Mouse (Mus musculus) forebrain, embryonic 15.5 days (tissue): ENCODE results near the gene Ccnl1. TPM values are rescaled to one million over a fixed set of nuclear protein-coding genes. Genes with fewer than 3 reads are reported as not detected.

Experiments
- ATAC-seq: fragments of 200-750 bp; cut with Nextera tagmentation; replicated peaks from 2 replicates; pipeline ENCODE4 v1.8.0; 2017; ENCODE audit warnings: mild to moderate bottlenecking, moderate TSS enrichment, moderate library complexity
- H3K27ac ChIP-seq: fragments of 300-500 bp; sonication (generic); replicated peaks from 2 replicates; pipeline ENCODE4 v1.5.1; 2015; ENCODE audit warnings: mild to moderate bottlenecking, inconsistent platforms
- H3K27me3 ChIP-seq: fragments of 300-500 bp; sonication (generic); 2 replicates; pipeline ENCODE4 v1.6.1; 2015; ENCODE audit warnings: inconsistent platforms
- H3K36me3 ChIP-seq: fragments of 300-500 bp; sonication (generic); 2 replicates; pipeline ENCODE4 v1.6.1; 2015; ENCODE audit warnings: mild to moderate bottlenecking, inconsistent platforms
- H3K4me1 ChIP-seq: fragments of 300-500 bp; sonication (generic); 2 replicates; pipeline ENCODE4 v1.6.1; 2015; ENCODE audit warnings: inconsistent platforms
- H3K4me2 ChIP-seq: fragments of 300-500 bp; sonication (generic); replicated peaks from 2 replicates; pipeline ENCODE4 v1.6.1; 2015; ENCODE audit warnings: mild to moderate bottlenecking, inconsistent platforms
- H3K4me3 ChIP-seq: fragments of 300-500 bp; sonication (generic); 2 replicates; pipeline ENCODE4 v1.5.1; 2015; ENCODE audit warnings: mild to moderate bottlenecking, inconsistent platforms
- H3K9ac ChIP-seq: fragments of 300-500 bp; sonication (generic); replicated peaks from 2 replicates; pipeline ENCODE4 v1.6.1; 2015; ENCODE audit warnings: mild to moderate bottlenecking, inconsistent platforms
- H3K9me3 ChIP-seq: fragments of 300-500 bp; sonication (generic); 2 replicates; pipeline ENCODE4 v1.6.1; 2016; ENCODE audit warnings: inconsistent platforms
- WGBS: fragments of 180-500 bp; shearing (Covaris S2); methylation state at CpG from one replicate; pipeline ENCODE4 v1.1.7; 2015; ENCODE audit warnings: mixed read lengths; 5-methylcytosine and 5-hydroxymethylcytosine counted together
- polyA plus RNA-seq: library from polyadenylated mRNA; unstranded; fragments of >200 nt; fragmentation: Nextera tagmentation; extraction: Ambion mirVana; gene quantifications from 2 replicates; pipeline ENCODE4 v1.2.1, GENCODE M21; 2015

Ccnl1 gene
- polyA plus RNA-seq, 1 experiment from 2014 or later, result 81.5 TPM

- no peaks in the 10 kb centered on the region for H3K36me3 ChIP-seq
Measured at GRCm38 (mm10) chr3:65975317-65975716, 17.3 kb upstream of the Ccnl1 start.

GRCm38 (mm10) chr3:65974232-65975058 lies 16.4 kb upstream of the Ccnl1 start:
- peak overlapping the region; percentile 63 for H3K4me3 ChIP-seq
- peak; percentile 95 for ATAC-seq
- WGBS, result under 1% methylated on average over 43 of the region's 43 CpGs
- H3K4me1 ChIP-seq, result peaks cover 15% of the 10 kb centered on the region
- peak overlapping the region; percentile 98 for H3K27ac ChIP-seq
- H3K9me3 ChIP-seq, result no peaks in the 10 kb centered on the region
- H3K4me2 ChIP-seq, result peak overlapping the region; percentile 51
- H3K9ac ChIP-seq, result peak overlapping the region; percentile 77
- H3K27me3 ChIP-seq, result no peaks in the 10 kb centered on the region
- H3K36me3 ChIP-seq, result no peaks in the 10 kb centered on the region

More at GRCm38 (mm10) chr3:65975317-65975716, 17.3 kb upstream of the Ccnl1 start:
- H3K4me1 ChIP-seq, result peaks cover 15% of the 10 kb centered on the region
- 1% methylated on average over 5 of the region's 5 CpGs for WGBS
- peak overlapping the region; percentile 51 for H3K4me2 ChIP-seq
- no peaks in the 10 kb centered on the region for H3K9me3 ChIP-seq
- ATAC-seq, result peak; percentile 44
- H3K4me3 ChIP-seq, result peak overlapping the region; percentile 63
- no peaks in the 10 kb centered on the region for H3K27me3 ChIP-seq
- peak overlapping the region; percentile 98 for H3K27ac ChIP-seq
- peak overlapping the region; percentile 77 for H3K9ac ChIP-seq

GRCm38 (mm10) chr3:65973501-65974231 lies 15.6 kb upstream of the Ccnl1 start:
- H3K4me1 ChIP-seq, result peaks cover 15% of the 10 kb centered on the region
- H3K4me2 ChIP-seq, result peak overlapping the region; percentile 51
- no peaks in the 10 kb centered on the region for H3K36me3 ChIP-seq
- 33% methylated on average over 8 of the region's 8 CpGs for whole genome bisulfite sequencing
- no peaks in the 10 kb centered on the region for H3K9me3 ChIP-seq
- H3K9ac ChIP-seq, result peak overlapping the region; percentile 77
- H3K27me3 ChIP-seq, result no peaks in the 10 kb centered on the region
- H3K27ac ChIP-seq, result peak overlapping the region; percentile 98
- peak overlapping the region; percentile 63 for H3K4me3 ChIP-seq
- ATAC-seq, result peak; percentile 1; the same call in 1 of the 2 replicates

- H3K4me2 ChIP-seq, result no peak overlapping the region
- no peaks in the 10 kb centered on the region for H3K27me3 ChIP-seq
- H3K9ac ChIP-seq, result no peak overlapping the region
- H3K4me1 ChIP-seq, result peaks cover 6% of the 10 kb centered on the region
- no peak overlapping the region for H3K4me3 ChIP-seq
- WGBS, result 95% methylated on average over 3 of the region's 3 CpGs
- no peak overlapping the region for H3K27ac ChIP-seq
- H3K36me3 ChIP-seq, result no peaks in the 10 kb centered on the region
- H3K9me3 ChIP-seq, result no peaks in the 10 kb centered on the region
- ATAC-seq, result no peak
Measured at GRCm38 (mm10) chr3:65969196-65969595, 11.1 kb upstream of the Ccnl1 start.

- Histone ChIP-seq H3K4me2 (no peak overlapping the region), H3K4me3 (no peak overlapping the region), H3K27ac (no peak overlapping the region), H3K4me1 (no peaks in the 10 kb centered on the region), H3K9me3 (no peaks in the 10 kb centered on the region), H3K27me3 (no peaks in the 10 kb centered on the region), H3K9ac (no peak overlapping the region), H3K36me3 (no peaks in the 10 kb centered on the region)
- 97% methylated on average over 1 of the region's 1 CpGs for WGBS
- no peak for ATAC-seq
Measured at GRCm38 (mm10) chr3:65966360-65966759, 8.3 kb upstream of the Ccnl1 start.

- peaks cover 10% of the 10 kb centered on the region for H3K4me1 ChIP-seq
- H3K4me3 ChIP-seq, result no peak overlapping the region
- no peaks in the 10 kb centered on the region for H3K27me3 ChIP-seq
- no peak overlapping the region for H3K9ac ChIP-seq
- ATAC-seq, result no peak
- H3K4me2 ChIP-seq, result no peak overlapping the region
- H3K27ac ChIP-seq, result no peak overlapping the region
- 87% methylated on average over 4 of the region's 4 CpGs for WGBS
- no peaks in the 10 kb centered on the region for H3K36me3 ChIP-seq
- no peaks in the 10 kb centered on the region for H3K9me3 ChIP-seq
Measured at GRCm38 (mm10) chr3:65962270-65962930, 4.4 kb upstream of the Ccnl1 start.

- no peak for ATAC-seq
- WGBS, result 91% methylated on average over 5 of the region's 5 CpGs
- H3K27ac ChIP-seq, result no peak overlapping the region
- no peaks in the 10 kb centered on the region for H3K9me3 ChIP-seq
- H3K9ac ChIP-seq, result no peak overlapping the region
- H3K4me1 ChIP-seq, result peaks cover 24% of the 10 kb centered on the region
- H3K4me3 ChIP-seq, result no peak overlapping the region
- no peaks in the 10 kb centered on the region for H3K27me3 ChIP-seq
- H3K4me2 ChIP-seq, result no peak overlapping the region
- H3K36me3 ChIP-seq, result peaks cover 9% of the 10 kb centered on the region; the same call in 1 of the 2 replicates
Measured at GRCm38 (mm10) chr3:65960291-65960945, 2.4 kb upstream of the Ccnl1 start.

- peak overlapping the region; percentile 100; the same call in 1 of the 2 replicates for H3K4me3 ChIP-seq
- no peak overlapping the region for H3K4me2 ChIP-seq
- H3K9me3 ChIP-seq, result no peaks in the 10 kb centered on the region
- H3K36me3 ChIP-seq, result peaks cover 12% of the 10 kb centered on the region; the same call in 1 of the 2 replicates
- WGBS, result 41% methylated on average over 3 of the region's 3 CpGs
- no peak overlapping the region for H3K9ac ChIP-seq
- no peak for ATAC-seq
- H3K27me3 ChIP-seq, result no peaks in the 10 kb centered on the region
- H3K27ac ChIP-seq, result no peak overlapping the region
- peaks cover 31% of the 10 kb centered on the region for H3K4me1 ChIP-seq
Measured at GRCm38 (mm10) chr3:65959416-65960001, 1.5 kb upstream of the Ccnl1 start.

- Histone ChIP-seq H3K4me1 (peaks cover 36% of the 10 kb centered on the region), H3K27me3 (no peaks in the 10 kb centered on the region), H3K36me3 (peaks cover 16% of the 10 kb centered on the region; the same call in 1 of the 2 replicates), H3K27ac (peak overlapping the region; percentile 99), H3K9me3 (no peaks in the 10 kb centered on the region), H3K4me3 (peak overlapping the region; percentile 100), H3K9ac (peak overlapping the region; percentile 99), H3K4me2 (peak overlapping the region; percentile 78)
- no peak for ATAC-seq
- 2% methylated on average over 9 of the region's 9 CpGs for whole genome bisulfite sequencing
Measured at GRCm38 (mm10) chr3:65958840-65959185, 764 bp upstream of the Ccnl1 start.

GRCm38 (mm10) chr3:65957271-65958101 lies 563 bp downstream of the Ccnl1 start:
- under 1% methylated on average over 78 of the region's 94 CpGs for WGBS
- H3K4me3 ChIP-seq, result peak overlapping the region; percentile 100

More at GRCm38 (mm10) chr3:65957271-65958101, 563 bp downstream of the Ccnl1 start:
- H3K27me3 ChIP-seq, result no peaks in the 10 kb centered on the region
- H3K36me3 ChIP-seq, result peaks cover 19% of the 10 kb centered on the region
- H3K4me1 ChIP-seq, result peaks cover 48% of the 10 kb centered on the region
- peak overlapping the region; percentile 99 for H3K27ac ChIP-seq
- H3K9ac ChIP-seq, result peak overlapping the region; percentile 99
- peak overlapping the region; percentile 78 for H3K4me2 ChIP-seq
- peak; percentile 79 for ATAC-seq
- H3K9me3 ChIP-seq, result no peaks in the 10 kb centered on the region
